Mouse (Mus musculus): ENCODE results near the gene Rnf121. TPM values are rescaled to one million over a fixed set of nuclear protein-coding genes. Genes with fewer than 3 reads are reported as not detected.
A peak's percentile ranks its signal among the peaks of the same experiment; 100 is the strongest.

The Rnf121 gene
- polyA plus RNA-seq, 1 experiment from 2014 or later = 30.7 TPM

DNA sequence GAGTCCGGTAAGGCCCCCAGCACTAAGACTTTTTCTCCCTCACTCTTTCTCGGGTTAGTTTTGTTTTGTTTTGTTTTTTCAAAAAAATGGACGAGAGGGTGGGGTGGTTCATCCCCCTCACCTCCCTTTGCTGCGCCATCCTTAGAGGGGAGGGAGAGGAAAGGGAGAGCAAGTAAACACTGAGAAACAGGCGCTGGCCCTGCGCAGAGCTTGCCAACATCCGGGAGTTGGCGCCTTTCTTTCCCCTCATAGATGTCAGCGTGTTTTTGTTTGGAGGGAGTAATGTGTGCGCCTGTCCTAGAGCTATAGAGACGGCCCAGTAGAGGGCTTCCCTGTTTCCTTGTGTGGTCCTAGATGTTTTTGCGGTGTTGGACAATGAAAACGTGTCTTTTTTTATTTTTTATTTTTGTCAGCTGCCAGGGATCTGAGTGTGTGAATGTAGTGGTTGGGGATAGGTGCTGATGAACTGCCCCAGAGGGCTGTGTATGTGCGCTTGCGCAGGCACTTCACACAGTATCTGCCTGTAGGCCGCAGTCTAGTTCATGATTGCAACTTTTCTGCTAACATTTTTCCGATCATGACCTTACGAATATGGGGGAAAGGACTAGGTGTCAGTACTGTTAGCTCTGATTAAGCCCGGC lies 94.3 kb downstream of the Rnf121 start:
- Histone ChIP-seq H3K9ac (replicated peaks; ENCODE audit: low read length) (peak overlapping the region; percentile 96), H3K27me3 (ENCODE audit: control insufficient read depth, insufficient read depth, low read length) (no peaks in the 10 kb centered on the region), H3K4me3 (replicated peaks; ENCODE audit: low read depth, low read length) (peak overlapping the region; percentile 75), H3K4me1 (ENCODE audit: control insufficient read depth, insufficient read depth, low read length) (peaks cover 23% of the 10 kb centered on the region), H3K36me3 (ENCODE audit: control insufficient read depth, insufficient read depth, low read length) (no peaks in the 10 kb centered on the region), H3K4me2 (ENCODE audit: low read length) (peak overlapping the region; percentile 78), H3K9me3 (ENCODE audit: control insufficient read depth, low read length) (no peaks in the 10 kb centered on the region), H3K27ac (replicated peaks; ENCODE audit: low read depth, low read length) (peak overlapping the region; percentile 100)
- ATAC-seq (ENCODE audit: low FRiP score, low TSS enrichment) = peak; percentile 66
- DNase-seq = peak; percentile 86
- WGBS = 3% methylated on average over 19 of the region's 19 CpGs

DNA sequence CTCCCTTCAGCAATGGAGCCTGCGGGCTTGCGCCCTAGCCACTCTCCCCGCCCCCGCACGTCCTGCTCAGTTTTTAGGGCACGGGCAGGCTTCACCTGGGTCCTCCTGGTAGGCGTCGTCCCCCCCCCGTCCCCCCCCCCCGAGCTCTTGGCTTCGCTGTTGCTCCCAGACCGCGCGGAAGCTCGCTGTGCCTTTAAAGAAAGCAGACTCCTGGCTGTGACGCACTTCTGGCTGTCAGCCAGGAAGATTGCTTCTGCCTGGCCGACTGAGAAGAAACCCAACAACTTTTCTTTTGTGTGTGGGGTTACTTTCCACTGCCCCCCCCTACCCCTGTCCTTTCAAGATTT lies 94.9 kb downstream of the Rnf121 start:
- no peaks in the 10 kb centered on the region for H3K27me3 ChIP-seq (ENCODE audit: control insufficient read depth, insufficient read depth, low read length)
- peak; percentile 76 for ATAC-seq (ENCODE audit: low FRiP score, low TSS enrichment)
- peak overlapping the region; percentile 78 for H3K4me2 ChIP-seq (ENCODE audit: low read length)
- H3K9me3 ChIP-seq (ENCODE audit: control insufficient read depth, low read length) = no peaks in the 10 kb centered on the region
- H3K4me1 ChIP-seq (ENCODE audit: control insufficient read depth, insufficient read depth, low read length) = peaks cover 23% of the 10 kb centered on the region
- DNase-seq = peak; percentile 94
- peak overlapping the region; percentile 96 for H3K9ac ChIP-seq (replicated peaks; ENCODE audit: low read length)
- peak overlapping the region; percentile 75 for H3K4me3 ChIP-seq (replicated peaks; ENCODE audit: low read depth, low read length)
- peak overlapping the region; percentile 100 for H3K27ac ChIP-seq (replicated peaks; ENCODE audit: low read depth, low read length)
- WGBS = 1% methylated on average over 11 of the region's 17 CpGs
- H3K36me3 ChIP-seq (ENCODE audit: control insufficient read depth, insufficient read depth, low read length) = no peaks in the 10 kb centered on the region

DNA sequence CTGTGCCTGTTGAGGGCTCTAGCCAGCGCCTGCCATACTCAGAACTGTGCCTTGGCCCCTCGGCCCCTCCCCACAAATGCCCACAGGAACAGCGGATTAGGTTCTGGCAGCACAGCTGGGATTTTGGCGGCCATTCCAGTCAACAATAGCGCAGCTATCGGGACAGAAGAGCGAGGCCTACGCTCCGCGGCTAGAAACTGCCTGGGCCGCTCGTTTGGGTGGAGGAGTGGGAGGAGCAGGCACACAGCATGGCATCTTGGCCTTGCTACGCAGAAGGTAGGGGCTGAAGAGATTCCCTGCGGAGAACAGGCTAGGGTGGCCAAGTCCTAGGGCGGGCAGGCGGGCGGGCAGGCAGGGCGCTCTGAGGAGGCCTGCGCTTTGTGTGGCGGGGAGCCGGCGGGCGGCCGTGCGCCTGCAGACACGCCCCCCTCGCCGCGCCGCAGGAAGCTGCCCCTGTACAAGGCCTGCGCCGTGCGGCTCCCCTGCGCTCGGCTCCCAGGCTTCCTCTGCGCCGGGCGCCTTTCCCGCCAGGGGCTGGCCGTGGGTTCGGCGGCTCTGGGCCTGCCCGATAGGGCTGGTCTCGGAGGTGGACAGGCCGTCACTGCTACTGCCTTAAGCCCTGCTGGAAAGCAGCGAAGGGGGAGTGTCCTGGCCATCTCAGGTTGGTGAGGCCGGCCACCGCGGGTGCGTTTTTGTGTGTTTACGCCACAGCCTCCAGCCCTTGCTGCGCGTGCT lies 95.4 kb downstream of the Rnf121 start:
- ATAC-seq (ENCODE audit: low FRiP score, low TSS enrichment) (peak; percentile 91), DNase-seq (peak; percentile 91)
- Histone ChIP-seq H3K27ac (replicated peaks; ENCODE audit: low read depth, low read length) (peak overlapping the region; percentile 100), H3K9ac (replicated peaks; ENCODE audit: low read length) (peak overlapping the region; percentile 96), H3K36me3 (ENCODE audit: control insufficient read depth, insufficient read depth, low read length) (no peaks in the 10 kb centered on the region), H3K27me3 (ENCODE audit: control insufficient read depth, insufficient read depth, low read length) (no peaks in the 10 kb centered on the region), H3K9me3 (ENCODE audit: control insufficient read depth, low read length) (no peaks in the 10 kb centered on the region), H3K4me1 (ENCODE audit: control insufficient read depth, insufficient read depth, low read length) (peaks cover 23% of the 10 kb centered on the region), H3K4me2 (ENCODE audit: low read length) (peak overlapping the region; percentile 78), H3K4me3 (replicated peaks; ENCODE audit: low read depth, low read length) (peak overlapping the region; percentile 75)
- 0% methylated on average over 42 of the region's 53 CpGs for WGBS

Other genes with a start within 250 kb of the Rnf121 start
- 0.84 and 1.00 TPM in 2 replicates for gene Phox2a, start 247.2 kb downstream of the Rnf121 start, polyA plus RNA-seq (2014; fragmentation: Nextera tagmentation; extraction: Ambion mirVana)
- gene Inppl1, start 227.2 kb downstream of the Rnf121 start, polyA plus RNA-seq (2014; fragmentation: Nextera tagmentation; extraction: Ambion mirVana) = 8.9 and 9.7 TPM in 2 replicates
- gene Folr2, start 208.3 kb downstream of the Rnf121 start, polyA plus RNA-seq (2014; fragmentation: Nextera tagmentation; extraction: Ambion mirVana) = 2.5 TPM in 1 of 2 replicates, not detected in the other
- gene Anapc15, start 201.8 kb downstream of the Rnf121 start, polyA plus RNA-seq (2014; fragmentation: Nextera tagmentation; extraction: Ambion mirVana) = 77.1 and 81.6 TPM in 2 replicates
- 6.7 and 7.9 TPM in 2 replicates for gene Folr1, start 194.7 kb downstream of the Rnf121 start, polyA plus RNA-seq (2014; fragmentation: Nextera tagmentation; extraction: Ambion mirVana)
- 139 and 150 TPM in 2 replicates for gene Lamtor1, start 159.6 kb downstream of the Rnf121 start, polyA plus RNA-seq (2014; fragmentation: Nextera tagmentation; extraction: Ambion mirVana)
- gene Tomt, start 159.1 kb downstream of the Rnf121 start, polyA plus RNA-seq (2014; fragmentation: Nextera tagmentation; extraction: Ambion mirVana) = 0.27 and 0.33 TPM in 2 replicates
- gene Lrrc51, start 131.6 kb downstream of the Rnf121 start, polyA plus RNA-seq (2014; fragmentation: Nextera tagmentation; extraction: Ambion mirVana) = 7.4 and 10.7 TPM in 2 replicates
- 50.1 and 73.6 TPM in 2 replicates for gene Numa1, start 131.4 kb downstream of the Rnf121 start, polyA plus RNA-seq (2014; fragmentation: Nextera tagmentation; extraction: Ambion mirVana)
- gene Il18bp, start 46.8 kb downstream of the Rnf121 start, polyA plus RNA-seq (2014; fragmentation: Nextera tagmentation; extraction: Ambion mirVana) = 4.0 and 6.0 TPM in 2 replicates
- gene Xndc1, start within 50 bp of the Rnf121 start, polyA plus RNA-seq (2014; fragmentation: Nextera tagmentation; extraction: Ambion mirVana) = 21.0 and 24.3 TPM in 2 replicates
- 1.3 and 1.5 TPM in 2 replicates for gene Xntrpc, start 244 bp upstream of the Rnf121 start, polyA plus RNA-seq (2014; fragmentation: Nextera tagmentation; extraction: Ambion mirVana)
- 0.16 TPM in 1 of 2 replicates, not detected in the other for gene Trpc2, start 17.6 kb upstream of the Rnf121 start, polyA plus RNA-seq (2014; fragmentation: Nextera tagmentation; extraction: Ambion mirVana)
- gene Art1, start 36.3 kb upstream of the Rnf121 start, polyA plus RNA-seq (2014; fragmentation: Nextera tagmentation; extraction: Ambion mirVana) = 0.39 TPM in 1 of 2 replicates, not detected in the other
- 0.19 and 0.24 TPM in 2 replicates for gene Art5, start 44.0 kb upstream of the Rnf121 start, polyA plus RNA-seq (2014; fragmentation: Nextera tagmentation; extraction: Ambion mirVana)
- gene Chrna10, start 51.4 kb upstream of the Rnf121 start, polyA plus RNA-seq (2014; fragmentation: Nextera tagmentation; extraction: Ambion mirVana) = not detected in 2 replicates
- gene Nup98, start 144.7 kb upstream of the Rnf121 start, polyA plus RNA-seq (2014; fragmentation: Nextera tagmentation; extraction: Ambion mirVana) = 22.2 and 28.5 TPM in 2 replicates
- 47.9 and 55.8 TPM in 2 replicates for gene Pgap2, start 144.7 kb upstream of the Rnf121 start, polyA plus RNA-seq (2014; fragmentation: Nextera tagmentation; extraction: Ambion mirVana)
- 9.7 and 15.7 TPM in 2 replicates for gene Rhog, start 190.6 kb upstream of the Rnf121 start, polyA plus RNA-seq (2014; fragmentation: Nextera tagmentation; extraction: Ambion mirVana)
- 9.5 and 11.3 TPM in 2 replicates for gene Stim1, start 202.3 kb upstream of the Rnf121 start, polyA plus RNA-seq (2014; fragmentation: Nextera tagmentation; extraction: Ambion mirVana)